Mouse (Mus musculus) CH12.LX (cell line): Measurements from ENCODE around the gene Mmel1. TPM values are rescaled to one million over a fixed set of nuclear protein-coding genes. Genes with fewer than 3 reads are reported as not detected.

ENCODE experiments used
- DNase-seq: peaks from one replicate; pipeline ENCODE4 v3.0.0-alpha.2; 2013; ENCODE audit errors: extremely low read depth
- H3K27ac ChIP-seq: 2 replicates; pipeline ENCODE4 v1.5.1; 2012; ENCODE audit warnings: low read depth, mild to moderate bottlenecking, control low read depth, moderate library complexity; ENCODE audit not compliant: insufficient read depth
- H3K27me3 ChIP-seq: replicated peaks from 2 replicates; pipeline ENCODE3; 2012; ENCODE audit warnings: inconsistent platforms
- H3K36me3 ChIP-seq, 2 experiments: replicated peaks in 1 of 2; 2 replicates each; pipeline versions ENCODE3 to v1.6.1; 2012; ENCODE audit warnings: inconsistent platforms in 1 of 2, low read length in 1 of 2, mild to moderate bottlenecking in 1 of 2, mixed read lengths in 1 of 2, moderate library complexity in 1 of 2; ENCODE audit not compliant: control insufficient read depth in 1 of 2, insufficient read depth in 1 of 2
- H3K4me1 ChIP-seq, 2 experiments: 2 replicates each; pipeline ENCODE4 v1.6.1; 2012; ENCODE audit warnings: inconsistent platforms in 1 of 2, moderate library complexity in 1 of 2; ENCODE audit not compliant: insufficient read depth in 2 of 2, control insufficient read depth in 1 of 2
- H3K4me2 ChIP-seq: 2 replicates; pipeline ENCODE4 v1.6.1; 2012; ENCODE audit warnings: low read depth, mild to moderate bottlenecking, control low read depth; ENCODE audit not compliant: poor library complexity, insufficient read depth, severe bottlenecking
- H3K4me3 ChIP-seq, 3 experiments: fragments of 150-350 bp in 1 of 3; sonication (generic) in 1 of 3; replicated peaks in 1 of 3; 2 replicates each; pipeline versions ENCODE3 to v1.5.1; 2011 to 2012; ENCODE audit warnings: low read depth in 2 of 3, low read length in 2 of 3, mild to moderate bottlenecking in 2 of 3, moderate library complexity in 2 of 3, control low read depth in 1 of 3, improper control_type of control experiment in 1 of 3, inconsistent platforms in 1 of 3, mixed read lengths in 1 of 3; ENCODE audit not compliant: poor library complexity in 1 of 3
- H3K79me2 ChIP-seq: replicated peaks from 2 replicates; pipeline ENCODE4 v1.6.1; 2012; ENCODE audit warnings: mild to moderate bottlenecking, moderate library complexity; ENCODE audit not compliant: control insufficient read depth, poor library complexity, insufficient read depth, severe bottlenecking; ENCODE audit errors: extremely low read depth
- H3K9ac ChIP-seq: 2 replicates; pipeline ENCODE4 v1.6.1; 2012; ENCODE audit warnings: low read depth, mild to moderate bottlenecking, control low read depth, moderate library complexity; ENCODE audit not compliant: insufficient read depth
- H3K9me3 ChIP-seq: replicated peaks from 2 replicates; pipeline ENCODE3; 2012; ENCODE audit warnings: low read length, inconsistent platforms, mixed read lengths
- BHLHE40 ChIP-seq: IDR thresholded peaks from 2 replicates; pipeline ENCODE4 v1.6.1; 2011; ENCODE audit warnings: mild to moderate bottlenecking, low read depth, low read length, improper control_type of control experiment
- CHD1 ChIP-seq: IDR thresholded peaks from 2 replicates; pipeline ENCODE4 v1.6.1; 2012; ENCODE audit warnings: low read depth, low read length, improper control_type of control experiment, inconsistent platforms
- CHD2 ChIP-seq: IDR thresholded peaks from 2 replicates; pipeline ENCODE4 v1.6.1; 2011; ENCODE audit warnings: low read length, improper control_type of control experiment
- CTCF ChIP-seq, 2 experiments: IDR thresholded peaks in 1 of 2; conservative IDR thresholded peaks in 1 of 2; 2 replicates each; pipeline ENCODE4 v1.5.1; 2011 to 2012; ENCODE audit warnings: low read depth in 2 of 2, low read length in 2 of 2, improper control_type of control experiment in 1 of 2, inconsistent platforms in 1 of 2, mild to moderate bottlenecking in 1 of 2, moderate library complexity in 1 of 2
- E2F4 ChIP-seq: IDR thresholded peaks from 2 replicates; pipeline ENCODE4 v1.6.1; 2011; ENCODE audit warnings: low read depth, low read length, improper control_type of control experiment; ENCODE audit not compliant: insufficient replicate concordance
- ELF1 ChIP-seq: IDR thresholded peaks from 2 replicates; pipeline ENCODE4 v1.6.1; 2014; ENCODE audit warnings: low read depth, mild to moderate bottlenecking, inconsistent platforms, low read length, improper control_type of control experiment
- EP300 ChIP-seq: IDR thresholded peaks from 2 replicates; pipeline ENCODE4 v1.6.1; 2011; ENCODE audit warnings: low read length, improper control_type of control experiment
- ETS1 ChIP-seq: conservative IDR thresholded peaks from 2 replicates; pipeline ENCODE4 v1.6.1; 2012; ENCODE audit warnings: low read depth, mild to moderate bottlenecking, inconsistent platforms, low read length, improper control_type of control experiment, moderate library complexity
- GABPA ChIP-seq: IDR thresholded peaks from 2 replicates; pipeline ENCODE4 v1.6.1; 2012; ENCODE audit warnings: low read depth, low read length, improper control_type of control experiment, inconsistent platforms; ENCODE audit not compliant: insufficient replicate concordance
- HCFC1 ChIP-seq: IDR thresholded peaks from 2 replicates; pipeline ENCODE4 v1.6.1; 2012; ENCODE audit warnings: low read depth, mild to moderate bottlenecking, inconsistent platforms, low read length, improper control_type of control experiment
- IRF4 ChIP-seq: IDR thresholded peaks from 2 replicates; pipeline ENCODE4 v1.6.1; 2014; ENCODE audit warnings: low read depth, mild to moderate bottlenecking, inconsistent platforms, low read length, improper control_type of control experiment
- JUN ChIP-seq: IDR thresholded peaks from 2 replicates; pipeline ENCODE4 v1.6.1; 2011; ENCODE audit warnings: low read depth, mild to moderate bottlenecking, low read length, improper control_type of control experiment, moderate library complexity; ENCODE audit not compliant: insufficient read depth
- JUND ChIP-seq: conservative IDR thresholded peaks from 2 replicates; pipeline ENCODE4 v1.6.1; 2011; ENCODE audit warnings: low read depth, low read length, improper control_type of control experiment
- KAT2A ChIP-seq: IDR thresholded peaks from 2 replicates; pipeline ENCODE4 v1.6.1; 2012; ENCODE audit warnings: low read length, improper control_type of control experiment, inconsistent platforms; ENCODE audit not compliant: insufficient replicate concordance
- MAFK ChIP-seq: IDR thresholded peaks from 2 replicates; pipeline ENCODE4 v1.6.1; 2011; ENCODE audit warnings: low read length, improper control_type of control experiment; ENCODE audit not compliant: insufficient replicate concordance
- MAX ChIP-seq: IDR thresholded peaks from 2 replicates; pipeline ENCODE4 v1.6.1; 2011; ENCODE audit warnings: low read length, improper control_type of control experiment
- MAZ ChIP-seq: IDR thresholded peaks from 2 replicates; pipeline ENCODE4 v1.6.1; 2012; ENCODE audit warnings: low read depth, mild to moderate bottlenecking, inconsistent platforms, low read length, improper control_type of control experiment, moderate library complexity
- MEF2A ChIP-seq: IDR thresholded peaks from 2 replicates; pipeline ENCODE4 v1.6.1; 2014; ENCODE audit warnings: low read depth, mild to moderate bottlenecking, inconsistent platforms, low read length, improper control_type of control experiment, borderline replicate concordance
- MXI1 ChIP-seq: IDR thresholded peaks from 2 replicates; pipeline ENCODE4 v1.6.1; 2011; ENCODE audit warnings: mild to moderate bottlenecking, low read depth, low read length, improper control_type of control experiment
- MYC ChIP-seq: IDR thresholded peaks from 2 replicates; pipeline ENCODE4 v1.6.1; 2011; ENCODE audit warnings: low read depth, mild to moderate bottlenecking, improper control_type of control experiment, low read length
- NELFE ChIP-seq: IDR thresholded peaks from 2 replicates; pipeline ENCODE4 v1.6.1; 2011; ENCODE audit warnings: low read depth, low read length, improper control_type of control experiment
- NRF1 ChIP-seq: IDR thresholded peaks from 2 replicates; pipeline ENCODE4 v1.6.1; 2014; ENCODE audit warnings: low read depth, mild to moderate bottlenecking, inconsistent platforms, low read length, improper control_type of control experiment, moderate library complexity
- PAX5 ChIP-seq: IDR thresholded peaks from 2 replicates; pipeline ENCODE4 v1.6.1; 2012; ENCODE audit warnings: low read length, inconsistent platforms, mixed read lengths
- POLR2A ChIP-seq: IDR thresholded peaks from 2 replicates; pipeline ENCODE4 v1.6.1; 2011; ENCODE audit warnings: low read depth, mild to moderate bottlenecking, improper control_type of control experiment, low read length
- POLR2AphosphoS2 ChIP-seq: IDR thresholded peaks from 2 replicates; pipeline ENCODE4 v1.6.1; 2011; ENCODE audit warnings: low read depth, low read length, improper control_type of control experiment
- RAD21 ChIP-seq: IDR thresholded peaks from 2 replicates; pipeline ENCODE4 v1.6.1; 2011; ENCODE audit warnings: low read depth, mild to moderate bottlenecking, low read length, improper control_type of control experiment, moderate library complexity
- RCOR1 ChIP-seq: conservative IDR thresholded peaks from 2 replicates; pipeline ENCODE4 v1.6.1; 2012; ENCODE audit warnings: low read depth, mild to moderate bottlenecking, inconsistent platforms, low read length, improper control_type of control experiment
- SIN3A ChIP-seq: IDR thresholded peaks from 2 replicates; pipeline ENCODE4 v1.6.1; 2012; ENCODE audit warnings: low read length, improper control_type of control experiment, inconsistent platforms
- SMC3 ChIP-seq: IDR thresholded peaks from 2 replicates; pipeline ENCODE4 v1.6.1; 2011; ENCODE audit warnings: low read depth, low read length, improper control_type of control experiment
- TBP ChIP-seq: conservative IDR thresholded peaks from 2 replicates; pipeline ENCODE4 v1.6.1; 2011; ENCODE audit warnings: low read depth, low read length, improper control_type of control experiment
- TCF12 ChIP-seq: IDR thresholded peaks from 2 replicates; pipeline ENCODE4 v1.6.1; 2014; ENCODE audit warnings: low read depth, mild to moderate bottlenecking, inconsistent platforms, low read length, improper control_type of control experiment
- UBTF ChIP-seq: IDR thresholded peaks from 2 replicates; pipeline ENCODE4 v1.6.1; 2012; ENCODE audit warnings: low read depth, mild to moderate bottlenecking, inconsistent platforms, low read length, improper control_type of control experiment, moderate library complexity
- USF1 ChIP-seq: IDR thresholded peaks from 2 replicates; pipeline ENCODE4 v1.6.1; 2014; ENCODE audit warnings: low read depth, mild to moderate bottlenecking, inconsistent platforms, low read length, improper control_type of control experiment
- USF2 ChIP-seq: conservative IDR thresholded peaks from 2 replicates; pipeline ENCODE4 v1.6.1; 2011; ENCODE audit warnings: low read depth, low read length, improper control_type of control experiment
- ZC3H11A ChIP-seq: IDR thresholded peaks from 2 replicates; pipeline ENCODE4 v1.6.1; 2012; ENCODE audit warnings: low read depth, mild to moderate bottlenecking, inconsistent platforms, low read length, improper control_type of control experiment
- ZKSCAN1 ChIP-seq: IDR thresholded peaks from 2 replicates; pipeline ENCODE4 v1.6.1; 2012; ENCODE audit warnings: low read depth, inconsistent platforms, low read length, improper control_type of control experiment, borderline replicate concordance
- ZMIZ1 ChIP-seq: IDR thresholded peaks from 2 replicates; pipeline ENCODE4 v1.6.1; 2012; ENCODE audit warnings: low read depth, mild to moderate bottlenecking, inconsistent platforms, low read length, improper control_type of control experiment
- ZNF384 ChIP-seq: IDR thresholded peaks from 2 replicates; pipeline ENCODE4 v1.6.1; 2012; ENCODE audit warnings: low read depth, low read length, improper control_type of control experiment, inconsistent platforms
- dilution Hi-C: fragments of 300-500 bp; cut with MboI; formaldehyde crosslinking; loops from 2 replicates; pipeline ENCODE4 v1.14.3; 2020; ENCODE audit warnings: low sequenced_read_pairs; ENCODE audit not compliant: extremely low pct_unique_long_range_greater_than_20kb, extremely low pct_ligation_motif_present
- in situ Hi-C: fragments of 300-500 bp; cut with MboI; formaldehyde crosslinking; loops from 3 replicates; pipeline ENCODE4 v1.14.3; 2019; ENCODE audit warnings: low sequenced_read_pairs, low pct_ligation_motif_present, low pct_unique_long_range_greater_than_20kb, mixed read lengths
- polyA plus RNA-seq: library from polyadenylated mRNA; unstranded; fragments of >175 nt; gene quantifications from 2 replicates; pipeline ENCODE4 v1.2.1, GENCODE M21; 2012; ENCODE audit warnings: low read depth; ENCODE audit not compliant: insufficient read length
- total RNA-seq, 2 experiments: library from RNA; depleted of rRNA; stranded (reverse); fragments of 300-350 nt in 1 of 2; fragments of >200 nt in 1 of 2; gene quantifications; 2 replicates each; pipeline ENCODE4 v1.2.3; 2012 to 2014

Mmel1 gene
- total and polyA plus RNA-seq, 3 experiments, result 0.70 to 3.9 (median 2.0) TPM

- no peaks in the 10 kb centered on the region for H3K27me3 ChIP-seq
- peaks cover 0 to 2% of the 10 kb centered on the region in 2 experiments for H3K36me3 ChIP-seq
- no peaks in the 10 kb centered on the region for H3K9me3 ChIP-seq
- dilution Hi-C loops, result no loop called here
- peak overlapping the region; percentile 33 for H3K4me2 ChIP-seq
- H3K27ac ChIP-seq, result peak overlapping the region; percentile 83
- in situ Hi-C loops, result loop anchor here (5.0 kb wide), 1 partner anchor 34 kb away; no protein-coding TSS in a partner anchor
- DNase-seq, result peak; percentile 81
- peaks cover 9% of the 10 kb centered on the region for H3K79me2 ChIP-seq
- TF ChIP-seq RCOR1, result no peak
- no peak for TF ChIP-seq USF1
- no peak for TF ChIP-seq ZNF384
- no peak for TF ChIP-seq CHD1
- TF ChIP-seq EP300, result no peak; the same call in 1 of the 2 replicates
- 0 out of 2 replicates have a peak, but pooled peaks have one; percentile 67 for TF ChIP-seq TBP
- no peak for TF ChIP-seq CHD2
- TF ChIP-seq NELFE, result no peak
- TF ChIP-seq JUND, result no peak
- TF ChIP-seq ETS1, result 0 out of 2 replicates have a peak, but pooled peaks have one; percentile 29
- TF ChIP-seq ZC3H11A, result no peak
- TF ChIP-seq POLR2AphosphoS2, result no peak
- no peak for TF ChIP-seq ZMIZ1
- no peak for TF ChIP-seq ELF1
- no peak for TF ChIP-seq NRF1
- TF ChIP-seq USF2, result no peak
- TF ChIP-seq MYC, result peak; percentile 64; the same call in 1 of the 2 replicates
- TF ChIP-seq GABPA, result no peak
- 0 out of 2 replicates have a peak, but pooled peaks have one; percentile 70 for TF ChIP-seq MAZ
- no peak for TF ChIP-seq SIN3A
- TF ChIP-seq MAFK, result no peak
- TF ChIP-seq HCFC1, result no peak
- TF ChIP-seq MAX, result peak; percentile 56; the same call in 1 of the 2 replicates
- TF ChIP-seq TCF12, result peak; percentile 61; the same call in 1 of the 2 replicates
- peak; percentile 24 to 84; a peak in 2 of 4 replicates for TF ChIP-seq CTCF (conservative IDR thresholded peaks at IDR 0.05 in 1 of 2, IDR thresholded peaks at IDR 0.05 in 1 of 2; ENCODE audit: low read depth in 2 of 2, low read length in 2 of 2)
- peak; percentile 57; the same call in 1 of the 2 replicates for TF ChIP-seq POLR2A
- TF ChIP-seq PAX5, result no peak
- 0 out of 2 replicates have a peak, but pooled peaks have one; percentile 40 for TF ChIP-seq UBTF
- TF ChIP-seq RAD21, result peak; percentile 52
- TF ChIP-seq MEF2A, result peak; percentile 33; the same call in 1 of the 2 replicates
- TF ChIP-seq IRF4, result peak; percentile 52; the same call in 1 of the 2 replicates
- TF ChIP-seq MXI1, result 0 out of 2 replicates have a peak, but pooled peaks have one; percentile 38
- TF ChIP-seq E2F4, result no peak
- peak; percentile 89 for TF ChIP-seq BHLHE40
- no peak for TF ChIP-seq ZKSCAN1
- TF ChIP-seq KAT2A, result no peak
- peak; percentile 78 for TF ChIP-seq SMC3
- TF ChIP-seq JUN, result no peak
- peak overlapping the region in 2 of 3 experiments; percentile 0 to 30 for H3K4me3 ChIP-seq
- peaks cover 36 to 53% of the 10 kb centered on the region in 2 experiments for H3K4me1 ChIP-seq
- peak overlapping the region; percentile 12; the same call in 1 of the 2 replicates for H3K9ac ChIP-seq
These were observed 38.4 kb downstream of the Mmel1 start for GRCm38 (mm10) chr4:154907833-154908232.
